Mouse (Mus musculus): ENCODE results near the gene Efhd1.
A peak's percentile ranks its signal among the peaks of the same experiment; 100 is the strongest.

The Efhd1 gene

DNA sequence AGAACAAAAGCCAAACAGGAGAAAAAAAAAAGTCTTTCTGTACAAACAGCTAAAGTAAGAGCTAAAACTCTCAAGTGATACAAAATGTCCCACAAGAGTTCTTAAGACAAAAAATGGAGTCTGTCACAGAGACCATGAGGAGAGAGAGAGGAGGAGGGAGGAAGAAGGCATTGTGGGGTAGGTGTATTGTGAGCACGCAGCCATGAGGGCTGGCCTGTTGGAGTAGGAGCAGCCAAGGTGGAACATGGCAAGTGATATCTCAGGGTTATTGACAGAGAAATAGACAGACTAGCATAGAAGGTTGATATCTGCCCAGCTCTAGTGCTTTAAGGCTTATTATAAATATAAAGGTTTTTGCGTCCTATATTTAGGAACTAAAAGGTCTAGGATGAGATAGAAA, 48.5 kb downstream of the Efhd1 start:
- DNase-seq: no peak

- no peak for DNase-seq
Measured at GRCm38 (mm10) chr1:87313116-87313515, 49.0 kb downstream of the Efhd1 start.

GRCm38 (mm10) chr1:87313843-87314570, 49.8 kb downstream of the Efhd1 start:
- no peak for DNase-seq

- DNase-seq: no peak
Measured at GRCm38 (mm10) chr1:87315431-87315830, 51.3 kb downstream of the Efhd1 start.

- no peak for DNase-seq
Measured at GRCm38 (mm10) chr1:87315894-87316293, 51.7 kb downstream of the Efhd1 start.

- DNase-seq: peak; percentile 15
Measured at GRCm38 (mm10) chr1:87316672-87317071, 52.5 kb downstream of the Efhd1 start.

GRCm38 (mm10) chr1:87321071-87321470, 56.9 kb downstream of the Efhd1 start:
- no peak for DNase-seq

DNA sequence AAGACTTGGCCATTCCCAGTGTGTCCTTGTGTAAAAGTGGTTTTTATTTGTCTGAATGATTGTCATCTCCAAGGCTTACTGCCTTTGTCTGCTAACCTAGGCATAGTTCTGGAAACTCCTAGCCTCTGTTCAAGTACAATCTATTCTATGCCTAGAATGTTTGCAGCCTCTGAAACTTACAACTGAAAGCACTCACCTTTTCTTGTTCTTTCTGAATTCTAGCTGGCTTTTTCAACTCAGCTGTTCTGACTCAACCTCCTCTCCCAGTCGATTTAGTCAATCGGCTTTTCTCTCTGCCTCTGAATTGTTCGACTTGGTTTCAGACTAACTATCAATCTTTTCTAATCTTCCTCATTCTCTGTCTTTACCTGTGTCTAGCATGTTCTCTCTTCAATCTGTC, 58.6 kb downstream of the Efhd1 start:
- DNase-seq: no peak

DNA sequence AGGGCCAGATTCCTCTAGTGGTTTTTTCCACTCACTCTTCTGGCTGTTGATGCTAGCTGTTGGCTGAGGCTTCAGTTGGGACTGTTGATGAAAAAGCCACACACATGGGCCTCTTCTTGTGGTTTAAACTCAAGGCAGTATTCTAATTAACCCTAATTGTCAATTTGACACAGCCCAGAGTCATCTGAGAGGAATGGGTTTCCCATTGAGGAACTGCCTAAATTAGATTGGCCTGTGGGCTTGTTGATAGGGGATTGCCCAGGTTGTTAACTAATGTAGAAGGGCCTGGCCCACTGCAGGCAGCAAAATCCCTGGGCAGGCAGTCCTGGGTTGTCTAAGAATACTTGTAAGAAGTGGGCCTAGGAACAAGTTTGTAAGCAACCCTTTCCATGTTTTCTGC, 60.5 kb downstream of the Efhd1 start:
- no peak for DNase-seq

DNA sequence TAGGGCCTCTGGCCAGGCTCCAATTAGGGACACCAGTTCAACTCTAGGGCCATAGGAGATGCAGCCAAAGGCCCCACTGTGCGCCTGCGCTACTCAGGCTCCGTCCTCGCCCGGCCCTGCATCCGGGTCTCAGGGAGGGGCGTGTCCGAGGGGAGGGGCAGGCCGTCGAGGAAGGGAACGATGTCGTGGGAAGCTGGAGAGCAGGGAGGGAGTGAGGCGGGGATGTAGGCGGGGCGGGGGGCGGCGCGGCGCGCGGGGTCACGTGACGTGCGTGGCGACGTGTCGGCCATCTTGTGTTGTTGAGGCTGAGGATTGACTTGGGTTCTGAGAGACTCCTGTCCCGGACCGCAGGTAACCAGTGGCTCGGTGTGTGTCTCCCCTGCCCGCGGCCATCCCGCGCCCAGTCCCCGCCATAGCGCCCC, 62.6 kb downstream of the Efhd1 start, which contains the start of gene Gigyf2:
Gigyf2 (plus strand) TSS at position 257 of the 422 bp plus-strand sequence.
- peak; percentile 96 for DNase-seq

DNA sequence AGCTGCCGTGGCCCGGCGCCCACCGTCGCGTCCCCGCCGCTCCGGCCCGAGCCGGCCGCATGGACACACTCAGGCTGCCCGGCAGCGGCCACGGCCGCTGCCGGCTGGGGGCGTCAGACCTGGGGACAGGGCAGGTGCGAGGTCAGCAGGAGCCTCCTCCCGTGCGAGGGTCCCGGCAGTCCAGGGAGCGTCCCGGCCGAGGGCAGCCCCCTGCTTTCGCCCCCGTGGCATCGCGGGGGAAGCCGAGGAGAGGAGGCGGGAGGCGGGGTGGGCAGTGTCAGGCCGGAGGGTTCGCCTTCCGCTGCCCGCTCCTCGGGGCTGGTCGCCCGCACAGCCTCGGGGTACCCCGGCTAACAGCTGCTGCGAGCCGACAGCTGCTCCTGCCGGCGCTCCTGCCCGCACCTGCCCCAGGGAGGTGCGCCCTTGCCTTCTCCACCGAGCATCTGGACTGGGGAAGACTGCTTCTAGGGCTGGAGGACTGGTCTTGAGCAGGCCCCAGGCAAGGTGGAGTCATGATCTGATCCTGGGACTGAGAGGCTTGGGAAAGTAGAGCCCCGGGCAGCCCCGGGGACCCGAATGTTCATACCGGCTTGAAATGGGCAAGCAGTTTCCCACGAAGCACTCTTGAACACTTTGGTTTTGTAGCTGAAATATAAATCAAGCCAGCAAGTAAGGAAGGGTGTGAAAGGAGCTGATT, 63.1 kb downstream of the Efhd1 start:
- DNase-seq: peak; percentile 28

DNA sequence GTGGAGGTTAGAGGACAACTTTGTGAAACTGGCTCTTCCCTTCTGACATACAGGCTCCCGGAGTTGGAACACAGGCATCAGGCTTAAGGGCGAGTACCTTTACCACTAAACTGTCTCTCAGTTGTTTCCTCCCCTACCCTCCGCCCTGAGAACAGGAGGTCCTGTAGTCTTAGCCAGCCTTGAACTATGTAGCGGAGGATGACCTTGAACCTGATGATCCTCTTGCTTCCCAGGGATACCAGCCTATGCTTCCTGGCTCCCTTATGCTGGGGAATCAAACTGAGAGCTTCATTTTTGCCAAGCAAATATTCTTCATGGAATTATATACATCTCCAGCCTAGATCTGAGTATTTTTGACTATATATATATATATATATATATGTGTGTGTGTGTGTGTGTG, 67.6 kb downstream of the Efhd1 start:
- no peak for DNase-seq

- no peak for DNase-seq
Measured at GRCm38 (mm10) chr1:87350576-87350975, 86.4 kb downstream of the Efhd1 start.

- no peak for DNase-seq
Measured at GRCm38 (mm10) chr1:87360276-87360675, 96.1 kb downstream of the Efhd1 start.

Measured in lung, postnatal 14 days (tissue).